Comparison of ENCODE assay signal across 1 mouse cellular context in the genomic region with DNA sequence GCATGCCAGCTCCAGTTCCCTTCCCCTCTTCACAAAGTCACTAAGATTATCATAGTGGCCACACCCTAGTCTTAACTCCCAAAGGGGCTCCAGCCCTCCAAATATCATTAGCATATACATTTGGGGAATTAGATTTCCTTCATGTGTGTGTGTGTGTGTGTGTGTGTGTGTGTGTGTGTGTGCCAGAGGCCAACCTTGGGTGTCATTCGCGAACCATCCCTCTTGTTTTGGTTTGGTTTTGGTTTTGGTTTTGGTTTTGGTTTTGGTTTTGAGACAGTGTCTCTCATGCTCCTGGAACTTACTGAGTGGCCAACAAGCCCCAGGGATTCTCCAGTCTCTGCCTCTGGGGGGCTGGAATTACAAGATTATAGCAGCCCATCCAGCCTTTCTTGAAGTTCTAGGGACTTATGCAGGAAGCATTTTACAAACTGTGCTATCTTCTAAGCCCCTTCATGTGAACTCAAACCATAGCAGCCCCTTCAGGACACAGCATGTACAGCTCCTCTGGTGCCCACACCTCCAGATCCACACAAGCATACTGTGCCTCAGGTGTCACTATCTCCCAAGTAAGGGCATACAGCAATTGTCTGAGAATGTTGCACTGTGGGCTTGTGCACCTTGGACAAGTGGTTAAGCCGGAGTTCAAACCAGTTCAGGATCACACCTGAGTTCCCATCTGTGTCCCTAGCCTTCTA.
TF ChIP-seq lines count a peak whose summit lies in the region.

No protein-coding gene starts in this region.

TF ChIP-seq in CH12.LX, 34 proteins besides CTCF, POLR2A, EP300 and RAD21 (continued from another document):
- TF ChIP-seq IRF4 (IDR thresholded peaks at IDR 0.05; ENCODE audit: low read depth, low read length) (peak; percentile 92), MEF2A (IDR thresholded peaks at IDR 0.05; ENCODE audit: borderline replicate concordance, low read depth, low read length) (peak; percentile 72), E2F4 (IDR thresholded peaks at IDR 0.05; ENCODE audit: insufficient replicate concordance, low read depth, low read length) (no peak), MAFK (IDR thresholded peaks at IDR 0.05; ENCODE audit: insufficient replicate concordance, low read length) (no peak), BHLHE40 (IDR thresholded peaks at IDR 0.05; ENCODE audit: low read depth, low read length) (peak; percentile 52), USF1 (IDR thresholded peaks at IDR 0.05; ENCODE audit: low read depth, low read length) (no peak), HCFC1 (IDR thresholded peaks at IDR 0.05; ENCODE audit: low read depth, low read length) (peak; percentile 55), JUND (conservative IDR thresholded peaks at IDR 0.05; ENCODE audit: low read depth, low read length) (no peak), POLR2AphosphoS2 (IDR thresholded peaks at IDR 0.05; ENCODE audit: low read depth, low read length) (no peak), TBP (conservative IDR thresholded peaks at IDR 0.05; ENCODE audit: low read depth, low read length) (no peak), NELFE (IDR thresholded peaks at IDR 0.05; ENCODE audit: low read depth, low read length) (no peak), MAX (IDR thresholded peaks at IDR 0.05; ENCODE audit: low read length) (0 out of 2 replicates have a peak, but pooled peaks have one; percentile 44)
